Mouse (Mus musculus) embryo, embryonic 11.5 days (tissue): ENCODE measurements at regions not wholly inside any gene's neighbourhood (a gene's known extent, or its start where the extent isn't known, plus 50 kb on each side); places are given as distances from the start of the nearest gene placed in this dataset.
"Not testable (repeated sequence)": the region's sequence is repeated elsewhere in the genome, so short reads cannot be mapped to it uniquely, and the experiment has no call there.

Experiments used
- DNase-seq: peaks from one replicate; pipeline ENCODE4 v3.0.0-alpha.2; 2012; ENCODE audit warnings: low read depth, low spot score

- no peak for DNase-seq
Observed at GRCm38 (mm10) chr10:30470831-30471230, 129.7 kb downstream of the Trmt11 start.

GRCm38 (mm10) chr10:30450616-30451015, 149.9 kb downstream of the Trmt11 start:
- no peak for DNase-seq

GRCm38 (mm10) chr10:30447057-30447456, 153.5 kb downstream of the Trmt11 start:
- no peak for DNase-seq

- no peak for DNase-seq
Observed at GRCm38 (mm10) chr10:30446572-30446971, 154.0 kb downstream of the Trmt11 start.

GRCm38 (mm10) chr10:30439802-30440201, 160.7 kb downstream of the Trmt11 start:
- no peak for DNase-seq

- no peak for DNase-seq
Observed at GRCm38 (mm10) chr10:30426420-30426923, 174.1 kb downstream of the Trmt11 start.

- DNase-seq, result no peak
Observed at GRCm38 (mm10) chr10:30419391-30420043, 181.0 kb downstream of the Trmt11 start.

GRCm38 (mm10) chr10:30416314-30416713, 184.2 kb downstream of the Trmt11 start:
- DNase-seq, result no peak

GRCm38 (mm10) chr10:30411736-30412135, 188.8 kb downstream of the Trmt11 start:
- DNase-seq, result no peak

GRCm38 (mm10) chr10:30405669-30406393, 194.7 kb downstream of the Trmt11 start:
- peak; percentile 38 for DNase-seq

GRCm38 (mm10) chr10:30370542-30370941, 170.2 kb upstream of the Cenpw start:
- no peak for DNase-seq

GRCm38 (mm10) chr10:30360811-30361210, 160.5 kb upstream of the Cenpw start:
- not testable (repeated sequence) for DNase-seq

GRCm38 (mm10) chr10:30359051-30359450, 158.7 kb upstream of the Cenpw start:
- DNase-seq, result no peak

- no peak for DNase-seq
Observed at GRCm38 (mm10) chr10:30342965-30343478, 142.7 kb upstream of the Cenpw start.

GRCm38 (mm10) chr10:30328334-30329014, 128.1 kb upstream of the Cenpw start:
- peak; percentile 2 for DNase-seq

- DNase-seq, result peak; percentile 34
Observed at GRCm38 (mm10) chr10:30327849-30328248, 127.5 kb upstream of the Cenpw start.

- no peak for DNase-seq
Observed at GRCm38 (mm10) chr10:30326861-30327260, 126.5 kb upstream of the Cenpw start.

GRCm38 (mm10) chr10:30295871-30296270, 95.5 kb upstream of the Cenpw start:
- DNase-seq, result not testable (repeated sequence)

GRCm38 (mm10) chr10:30281666-30282065, 81.3 kb upstream of the Cenpw start:
- DNase-seq, result no peak

GRCm38 (mm10) chr10:30280451-30280850, 80.1 kb upstream of the Cenpw start:
- DNase-seq, result peak; percentile 3

GRCm38 (mm10) chr10:30279978-30280377, 79.6 kb upstream of the Cenpw start:
- DNase-seq, result peak; percentile 9

GRCm38 (mm10) chr10:30278987-30279386, 78.6 kb upstream of the Cenpw start:
- no peak for DNase-seq
